Mouse (Mus musculus) intestine, postnatal 0 days (tissue): ENCODE measurements at regions not wholly inside any gene's neighbourhood (a gene's known extent, or its start where the extent isn't known, plus 50 kb on each side); places are given as distances from the start of the nearest gene placed in this dataset.

Experiments
- ATAC-seq: fragments of 200-750 bp; cut with Nextera tagmentation; 2 replicates; pipeline ENCODE4 v1.8.0; 2017; ENCODE audit warnings: mild to moderate bottlenecking, moderate TSS enrichment, moderate library complexity
- H3K27ac ChIP-seq: fragments of 300-500 bp; sonication (generic); 2 replicates; pipeline ENCODE4 v1.5.1; 2014; ENCODE audit warnings: mild to moderate bottlenecking, low read depth, low read length, moderate library complexity
- H3K27me3 ChIP-seq: fragments of 300-500 bp; sonication (generic); replicated peaks from 2 replicates; pipeline ENCODE4 v1.6.1; 2014; ENCODE audit warnings: low read length, mixed read lengths; ENCODE audit not compliant: control insufficient read depth, insufficient read depth
- H3K36me3 ChIP-seq: fragments of 300-500 bp; sonication (generic); 2 replicates; pipeline ENCODE4 v1.6.1; 2014; ENCODE audit warnings: mild to moderate bottlenecking, moderate library complexity; ENCODE audit not compliant: control insufficient read depth, insufficient read depth
- H3K4me1 ChIP-seq: fragments of 300-500 bp; sonication (generic); replicated peaks from 2 replicates; pipeline ENCODE4 v1.6.1; 2014; ENCODE audit warnings: antibody characterized with exemption, low read length, mixed read lengths; ENCODE audit not compliant: control insufficient read depth, insufficient read depth
- H3K4me2 ChIP-seq: fragments of 300-500 bp; sonication (generic); replicated peaks from 2 replicates; pipeline ENCODE4 v1.6.1; 2014; ENCODE audit warnings: low read depth, mild to moderate bottlenecking, moderate library complexity
- H3K4me3 ChIP-seq: fragments of 300-500 bp; sonication (generic); 2 replicates; pipeline ENCODE4 v1.5.1; 2014; ENCODE audit warnings: low read depth, low read length
- H3K9ac ChIP-seq: fragments of 300-500 bp; sonication (generic); 2 replicates; pipeline ENCODE4 v1.6.1; 2014; ENCODE audit warnings: mild to moderate bottlenecking, low read depth, low read length
- H3K9me3 ChIP-seq: fragments of 300-500 bp; sonication (generic); 2 replicates; pipeline ENCODE4 v1.6.1; 2016; ENCODE audit warnings: mixed run types; ENCODE audit not compliant: control insufficient read depth
- CTCF ChIP-seq: sonication (generic); IDR thresholded peaks from 2 replicates; pipeline ENCODE4 v1.5.1; 2016; ENCODE audit warnings: low read depth, mild to moderate bottlenecking, control low read depth, antibody characterized with exemption, moderate library complexity
- WGBS: fragments of 180-500 bp; shearing (Covaris S2); extraction: QIAGEN DNeasy Blood & Tissue Kit; methylation state at CpG from one replicate; pipeline ENCODE4 v1.1.7; 2014; 5-methylcytosine and 5-hydroxymethylcytosine counted together

GRCm38 (mm10) chr1:78980051-78980450, 163.5 kb downstream of the Kcne4 start:
- ATAC-seq, result no peak
- Histone ChIP-seq H3K27me3 (no peaks in the 10 kb centered on the region), H3K9me3 (no peaks in the 10 kb centered on the region), H3K4me2 (no peak overlapping the region), H3K9ac (no peak overlapping the region), H3K36me3 (no peaks in the 10 kb centered on the region), H3K4me3 (no peak overlapping the region), H3K27ac (no peak overlapping the region), H3K4me1 (no peaks in the 10 kb centered on the region)
- TF ChIP-seq CTCF, result no peak
- WGBS, result 85% methylated on average over 4 of the region's 4 CpGs
